Mouse (Mus musculus) forebrain, embryonic 15.5 days (tissue): Measurements from ENCODE around the gene Glo1. TPM values are rescaled to one million over a fixed set of nuclear protein-coding genes. Genes with fewer than 3 reads are reported as not detected.

Source experiments
- ATAC-seq: fragments of 200-750 bp; cut with Nextera tagmentation; replicated peaks from 2 replicates; pipeline ENCODE4 v1.8.0; 2017; ENCODE audit warnings: mild to moderate bottlenecking, moderate TSS enrichment, moderate library complexity
- H3K27ac ChIP-seq: fragments of 300-500 bp; sonication (generic); replicated peaks from 2 replicates; pipeline ENCODE4 v1.5.1; 2015; ENCODE audit warnings: mild to moderate bottlenecking, inconsistent platforms
- H3K27me3 ChIP-seq: fragments of 300-500 bp; sonication (generic); 2 replicates; pipeline ENCODE4 v1.6.1; 2015; ENCODE audit warnings: inconsistent platforms
- H3K36me3 ChIP-seq: fragments of 300-500 bp; sonication (generic); 2 replicates; pipeline ENCODE4 v1.6.1; 2015; ENCODE audit warnings: mild to moderate bottlenecking, inconsistent platforms
- H3K4me1 ChIP-seq: fragments of 300-500 bp; sonication (generic); 2 replicates; pipeline ENCODE4 v1.6.1; 2015; ENCODE audit warnings: inconsistent platforms
- H3K4me2 ChIP-seq: fragments of 300-500 bp; sonication (generic); replicated peaks from 2 replicates; pipeline ENCODE4 v1.6.1; 2015; ENCODE audit warnings: mild to moderate bottlenecking, inconsistent platforms
- H3K4me3 ChIP-seq: fragments of 300-500 bp; sonication (generic); 2 replicates; pipeline ENCODE4 v1.5.1; 2015; ENCODE audit warnings: mild to moderate bottlenecking, inconsistent platforms
- H3K9ac ChIP-seq: fragments of 300-500 bp; sonication (generic); replicated peaks from 2 replicates; pipeline ENCODE4 v1.6.1; 2015; ENCODE audit warnings: mild to moderate bottlenecking, inconsistent platforms
- H3K9me3 ChIP-seq: fragments of 300-500 bp; sonication (generic); 2 replicates; pipeline ENCODE4 v1.6.1; 2016; ENCODE audit warnings: inconsistent platforms
- WGBS: fragments of 180-500 bp; shearing (Covaris S2); methylation state at CpG from one replicate; pipeline ENCODE4 v1.1.7; 2015; ENCODE audit warnings: mixed read lengths; 5-methylcytosine and 5-hydroxymethylcytosine counted together
- polyA plus RNA-seq: library from polyadenylated mRNA; unstranded; fragments of >200 nt; fragmentation: Nextera tagmentation; extraction: Ambion mirVana; gene quantifications from 2 replicates; pipeline ENCODE4 v1.2.1, GENCODE M21; 2015

Glo1 gene
- polyA plus RNA-seq, 1 experiment from 2014 or later, result 174 TPM

- H3K4me2 ChIP-seq, result no peak overlapping the region
- no peaks in the 10 kb centered on the region for H3K27me3 ChIP-seq
- H3K4me1 ChIP-seq, result peaks cover 3% of the 10 kb centered on the region
- no peak overlapping the region for H3K4me3 ChIP-seq
- WGBS, result 93% methylated on average over 9 of the region's 9 CpGs
- H3K27ac ChIP-seq, result no peak overlapping the region
- H3K9ac ChIP-seq, result no peak overlapping the region
- ATAC-seq, result no peak
- H3K36me3 ChIP-seq, result peaks cover 28% of the 10 kb centered on the region
- no peaks in the 10 kb centered on the region for H3K9me3 ChIP-seq
Measured at GRCm38 (mm10) chr17:30597786-30598185, 28.9 kb downstream of the Glo1 start.

- no peak for ATAC-seq
- Histone ChIP-seq H3K27ac (no peak overlapping the region), H3K9ac (no peak overlapping the region), H3K4me3 (no peak overlapping the region), H3K27me3 (no peaks in the 10 kb centered on the region), H3K4me1 (peaks cover 3% of the 10 kb centered on the region), H3K9me3 (no peaks in the 10 kb centered on the region), H3K4me2 (no peak overlapping the region), H3K36me3 (peaks cover 24% of the 10 kb centered on the region)
- WGBS, result 61% methylated on average over 6 of the region's 6 CpGs
Measured at GRCm38 (mm10) chr17:30594846-30595245, 31.8 kb downstream of the Glo1 start.

GRCm38 (mm10) chr17:30594407-30594806, 32.3 kb downstream of the Glo1 start:
- Histone ChIP-seq H3K4me1 (peaks cover 3% of the 10 kb centered on the region), H3K4me2 (no peak overlapping the region), H3K9me3 (no peaks in the 10 kb centered on the region), H3K27me3 (no peaks in the 10 kb centered on the region), H3K4me3 (no peak overlapping the region), H3K36me3 (peaks cover 24% of the 10 kb centered on the region), H3K27ac (no peak overlapping the region), H3K9ac (no peak overlapping the region)
- no peak for ATAC-seq
- 48% methylated on average over 5 of the region's 5 CpGs for WGBS

GRCm38 (mm10) chr17:30590417-30591198, 36.1 kb downstream of the Glo1 start:
- 34% methylated on average over 17 of the region's 17 CpGs for WGBS
- peaks cover 10% of the 10 kb centered on the region; the same call in 1 of the 2 replicates for H3K36me3 ChIP-seq
- no peak overlapping the region for H3K4me3 ChIP-seq
- H3K27me3 ChIP-seq, result no peaks in the 10 kb centered on the region
- H3K9ac ChIP-seq, result no peak overlapping the region
- H3K9me3 ChIP-seq, result no peaks in the 10 kb centered on the region
- no peak overlapping the region for H3K4me2 ChIP-seq
- peaks cover 3% of the 10 kb centered on the region for H3K4me1 ChIP-seq
- H3K27ac ChIP-seq, result no peak overlapping the region
- 0 out of 2 replicates have a peak, but pooled peaks have one; percentile 32 for ATAC-seq

GRCm38 (mm10) chr17:30583258-30584001, 43.2 kb downstream of the Glo1 start:
- Histone ChIP-seq H3K9me3 (no peaks in the 10 kb centered on the region), H3K4me3 (no peak overlapping the region), H3K27me3 (no peaks in the 10 kb centered on the region), H3K4me2 (no peak overlapping the region), H3K27ac (no peak overlapping the region), H3K36me3 (no peaks in the 10 kb centered on the region), H3K9ac (no peak overlapping the region), H3K4me1 (no peaks in the 10 kb centered on the region)
- ATAC-seq, result no peak
- 72% methylated on average over 2 of the region's 2 CpGs for WGBS

- 89% methylated on average over 3 of the region's 3 CpGs for WGBS
- no peaks in the 10 kb centered on the region for H3K9me3 ChIP-seq
- no peaks in the 10 kb centered on the region for H3K27me3 ChIP-seq
- peaks cover under 1% of the 10 kb centered on the region for H3K4me1 ChIP-seq
- no peak overlapping the region for H3K9ac ChIP-seq
- no peak overlapping the region for H3K27ac ChIP-seq
- H3K36me3 ChIP-seq, result no peaks in the 10 kb centered on the region
- no peak overlapping the region for H3K4me2 ChIP-seq
- no peak for ATAC-seq
- H3K4me3 ChIP-seq, result no peak overlapping the region
Measured at GRCm38 (mm10) chr17:30582313-30582712, 44.4 kb downstream of the Glo1 start.

- Histone ChIP-seq H3K27me3 (no peaks in the 10 kb centered on the region), H3K9me3 (no peaks in the 10 kb centered on the region), H3K36me3 (no peaks in the 10 kb centered on the region), H3K27ac (no peak overlapping the region), H3K4me3 (no peak overlapping the region), H3K4me2 (no peak overlapping the region), H3K4me1 (peaks cover 7% of the 10 kb centered on the region), H3K9ac (no peak overlapping the region)
- no peak for ATAC-seq
- WGBS, result 85% methylated on average over 6 of the region's 6 CpGs
Measured at GRCm38 (mm10) chr17:30581201-30581600, 45.5 kb downstream of the Glo1 start.

- Histone ChIP-seq H3K9ac (no peak overlapping the region), H3K27ac (no peak overlapping the region), H3K36me3 (no peaks in the 10 kb centered on the region), H3K4me1 (peaks cover 7% of the 10 kb centered on the region), H3K4me2 (no peak overlapping the region), H3K27me3 (no peaks in the 10 kb centered on the region), H3K9me3 (no peaks in the 10 kb centered on the region), H3K4me3 (no peak overlapping the region)
- WGBS, result 65% methylated on average over 1 of the region's 1 CpGs
- ATAC-seq, result no peak
Measured at GRCm38 (mm10) chr17:30580781-30581180, 45.9 kb downstream of the Glo1 start.

- 63% methylated on average over 12 of the region's 12 CpGs for WGBS
- Histone ChIP-seq H3K27me3 (no peaks in the 10 kb centered on the region), H3K9me3 (no peaks in the 10 kb centered on the region), H3K27ac (peak overlapping the region; percentile 88), H3K4me1 (peaks cover 23% of the 10 kb centered on the region), H3K36me3 (no peaks in the 10 kb centered on the region), H3K4me2 (peak overlapping the region; percentile 55), H3K4me3 (peak overlapping the region; percentile 63), H3K9ac (peak overlapping the region; percentile 66)
- ATAC-seq, result no peak
Measured at GRCm38 (mm10) chr17:30576946-30577345, 49.7 kb downstream of the Glo1 start.

- H3K4me2 ChIP-seq, result peak within 1 kb of the TSS; percentile 55
- H3K27me3 ChIP-seq, result no peaks in the 10 kb centered on the region
- ATAC-seq, result peak; percentile 96
- no peaks in the 10 kb centered on the region for H3K36me3 ChIP-seq
- under 1% methylated on average over 91 of the region's 94 CpGs for WGBS
- H3K4me1 ChIP-seq, result peaks cover 23% of the 10 kb centered on the region
- peak within 1 kb of the TSS; percentile 63 for H3K4me3 ChIP-seq
- H3K9ac ChIP-seq, result peak within 1 kb of the TSS; percentile 66
- H3K27ac ChIP-seq, result peak within 1 kb of the TSS; percentile 88
- H3K9me3 ChIP-seq, result no peaks in the 10 kb centered on the region
Measured at GRCm38 (mm10) chr17:30575941-30576773, 50.5 kb downstream of the Glo1 start, which contains the start of gene Btbd9. Gene Btbd9 (minus strand): TSS chr17:30576488.

GRCm38 (mm10) chr17:30575121-30575904, 51.4 kb downstream of the Glo1 start:
- Histone ChIP-seq H3K27me3 (no peaks in the 10 kb centered on the region), H3K9me3 (no peaks in the 10 kb centered on the region), H3K9ac (peak overlapping the region; percentile 66), H3K36me3 (no peaks in the 10 kb centered on the region), H3K4me2 (peak overlapping the region; percentile 55), H3K27ac (peak overlapping the region; percentile 88), H3K4me3 (peak overlapping the region; percentile 63), H3K4me1 (peaks cover 23% of the 10 kb centered on the region)
- ATAC-seq, result peak; percentile 33
- 4% methylated on average over 35 of the region's 35 CpGs for WGBS
